Mouse (Mus musculus) hindbrain, embryonic 11.5 days (tissue): ENCODE results near the gene Ctnnbl1. TPM values are rescaled to one million over a fixed set of nuclear protein-coding genes. Genes with fewer than 3 reads are reported as not detected.

Experiments used
- ATAC-seq: fragments of 200-750 bp; cut with Nextera tagmentation; 2 replicates; pipeline ENCODE4 v1.8.0; 2017; ENCODE audit warnings: mild to moderate bottlenecking, moderate TSS enrichment, moderate library complexity; ENCODE audit not compliant: low FRiP score
- DNase-seq: peaks from one replicate; pipeline ENCODE4 v3.0.0-alpha.2; 2015; ENCODE audit warnings: low spot score
- H3K27ac ChIP-seq: fragments of 300-500 bp; sonication (generic); 2 replicates; pipeline ENCODE4 v1.5.1; 2014; ENCODE audit warnings: mild to moderate bottlenecking, low read depth, low read length
- H3K27me3 ChIP-seq: fragments of 300-500 bp; sonication (generic); 2 replicates; pipeline ENCODE4 v1.6.1; 2014; ENCODE audit warnings: mild to moderate bottlenecking, low read length, moderate library complexity, mixed read lengths; ENCODE audit not compliant: control insufficient read depth, insufficient read depth
- H3K36me3 ChIP-seq: fragments of 300-500 bp; sonication (generic); 2 replicates; pipeline ENCODE4 v1.6.1; 2014; ENCODE audit warnings: mild to moderate bottlenecking, low read length, moderate library complexity, mixed read lengths; ENCODE audit not compliant: control insufficient read depth, insufficient read depth
- H3K4me1 ChIP-seq: fragments of 300-500 bp; sonication (generic); replicated peaks from 2 replicates; pipeline ENCODE4 v1.6.1; 2014; ENCODE audit warnings: low read length, mixed read lengths; ENCODE audit not compliant: control insufficient read depth, insufficient read depth
- H3K4me2 ChIP-seq: fragments of 300-500 bp; sonication (generic); replicated peaks from 2 replicates; pipeline ENCODE4 v1.6.1; 2014; ENCODE audit warnings: mild to moderate bottlenecking, low read depth, low read length
- H3K4me3 ChIP-seq: fragments of 300-500 bp; sonication (generic); 2 replicates; pipeline ENCODE4 v1.5.1; 2014; ENCODE audit warnings: low read depth, low read length
- H3K9ac ChIP-seq: fragments of 300-500 bp; sonication (generic); 2 replicates; pipeline ENCODE4 v1.6.1; 2014; ENCODE audit warnings: low read depth, low read length
- H3K9me3 ChIP-seq: fragments of 300-500 bp; sonication (generic); 2 replicates; pipeline ENCODE4 v1.6.1; 2016; ENCODE audit warnings: low read length; ENCODE audit not compliant: control insufficient read depth
- WGBS: fragments of 180-500 bp; shearing (Covaris S2); extraction: QIAGEN DNeasy Blood & Tissue Kit; methylation state at CpG from one replicate; pipeline ENCODE4 v1.1.7; 2014; 5-methylcytosine and 5-hydroxymethylcytosine counted together
- polyA plus RNA-seq: library from polyadenylated mRNA; unstranded; fragments of >200 nt; fragmentation: Nextera tagmentation; extraction: Ambion mirVana; gene quantifications from 2 replicates; pipeline ENCODE4 v1.2.1, GENCODE M21; 2014

Ctnnbl1 gene
- polyA plus RNA-seq, 1 experiment from 2014 or later: 90.1 TPM

DNA sequence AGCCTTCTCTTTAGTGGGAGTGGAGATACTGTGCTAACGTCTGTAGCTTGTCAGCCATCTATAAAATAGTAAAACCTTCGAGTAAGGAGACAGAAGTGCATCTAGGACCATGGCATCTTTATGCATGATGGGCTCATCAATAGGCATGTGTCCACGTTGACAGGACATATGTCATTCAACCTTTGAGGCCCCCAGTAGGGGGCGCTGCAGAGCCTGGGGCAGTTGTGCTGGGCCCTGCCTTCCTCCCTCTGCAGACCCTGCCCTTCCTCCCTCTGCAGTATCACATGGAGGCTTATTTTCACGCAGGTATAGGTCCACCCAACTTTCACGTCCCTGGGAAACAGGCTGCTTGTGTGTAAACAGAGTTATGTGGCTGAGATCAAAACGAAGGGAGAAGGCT is 19.0 kb downstream of the Ctnnbl1 start:
- Histone ChIP-seq H3K4me2 (no peak overlapping the region), H3K36me3 (no peaks in the 10 kb centered on the region), H3K4me1 (peaks cover 7% of the 10 kb centered on the region), H3K4me3 (no peak overlapping the region), H3K9ac (no peak overlapping the region), H3K9me3 (no peaks in the 10 kb centered on the region), H3K27ac (no peak overlapping the region), H3K27me3 (no peaks in the 10 kb centered on the region)
- WGBS: 81% methylated on average over 7 of the region's 7 CpGs
- no peak for DNase-seq
- ATAC-seq: no peak

GRCm38 (mm10) chr2:157758395-157758794 is 21.2 kb downstream of the Ctnnbl1 start:
- Histone ChIP-seq H3K27me3 (no peaks in the 10 kb centered on the region), H3K4me1 (no peaks in the 10 kb centered on the region), H3K9ac (no peak overlapping the region), H3K4me2 (no peak overlapping the region), H3K36me3 (no peaks in the 10 kb centered on the region), H3K4me3 (no peak overlapping the region), H3K27ac (no peak overlapping the region), H3K9me3 (no peaks in the 10 kb centered on the region)
- ATAC-seq (no peak), DNase-seq (no peak)
- WGBS: 85% methylated on average over 5 of the region's 5 CpGs

DNA sequence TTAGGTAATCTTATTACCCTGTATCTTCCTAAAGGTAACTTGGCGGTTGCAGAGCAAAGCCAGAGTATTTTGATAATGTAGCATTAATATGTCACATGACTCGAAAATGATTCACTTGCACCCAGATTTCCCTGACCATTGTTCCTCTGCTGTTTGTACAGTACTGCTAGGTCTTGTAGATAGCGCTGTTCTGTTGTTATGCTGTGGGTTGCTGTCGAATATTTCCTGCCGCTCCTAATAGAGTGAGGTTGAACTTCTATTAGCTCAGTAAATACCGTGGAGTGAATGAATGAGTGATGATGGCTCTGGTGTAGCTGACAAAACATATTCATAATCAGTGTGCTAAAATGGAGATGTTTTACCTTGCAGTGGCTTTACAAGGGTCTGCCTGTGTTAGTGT is 22.5 kb downstream of the Ctnnbl1 start:
- no peak overlapping the region for H3K9ac ChIP-seq
- WGBS: 87% methylated on average over 6 of the region's 6 CpGs
- no peak overlapping the region for H3K4me3 ChIP-seq
- H3K36me3 ChIP-seq: no peaks in the 10 kb centered on the region
- no peak for DNase-seq
- ATAC-seq: no peak
- H3K4me1 ChIP-seq: no peaks in the 10 kb centered on the region
- H3K9me3 ChIP-seq: no peaks in the 10 kb centered on the region
- no peaks in the 10 kb centered on the region for H3K27me3 ChIP-seq
- H3K4me2 ChIP-seq: no peak overlapping the region
- no peak overlapping the region for H3K27ac ChIP-seq

GRCm38 (mm10) chr2:157762903-157763302 is 25.7 kb downstream of the Ctnnbl1 start:
- H3K9me3 ChIP-seq: no peaks in the 10 kb centered on the region
- H3K27ac ChIP-seq: no peak overlapping the region
- no peaks in the 10 kb centered on the region for H3K36me3 ChIP-seq
- H3K4me3 ChIP-seq: no peak overlapping the region
- no peaks in the 10 kb centered on the region for H3K4me1 ChIP-seq
- H3K9ac ChIP-seq: no peak overlapping the region
- no peaks in the 10 kb centered on the region for H3K27me3 ChIP-seq
- WGBS: 88% methylated on average over 4 of the region's 4 CpGs
- ATAC-seq (no peak), DNase-seq (no peak)
- H3K4me2 ChIP-seq: no peak overlapping the region

- no peak for DNase-seq
- no peaks in the 10 kb centered on the region for H3K27me3 ChIP-seq
- no peak overlapping the region for H3K4me3 ChIP-seq
- no peaks in the 10 kb centered on the region for H3K9me3 ChIP-seq
- H3K4me2 ChIP-seq: no peak overlapping the region
- no peaks in the 10 kb centered on the region for H3K4me1 ChIP-seq
- no peak for ATAC-seq
- H3K36me3 ChIP-seq: no peaks in the 10 kb centered on the region
- 82% methylated on average over 7 of the region's 7 CpGs for WGBS
- H3K27ac ChIP-seq: no peak overlapping the region
- H3K9ac ChIP-seq: no peak overlapping the region
Measured at GRCm38 (mm10) chr2:157766591-157766990, 29.4 kb downstream of the Ctnnbl1 start.

GRCm38 (mm10) chr2:157768682-157769429 is 31.7 kb downstream of the Ctnnbl1 start:
- Histone ChIP-seq H3K4me3 (no peak overlapping the region), H3K36me3 (no peaks in the 10 kb centered on the region), H3K4me2 (no peak overlapping the region), H3K27me3 (no peaks in the 10 kb centered on the region), H3K4me1 (no peaks in the 10 kb centered on the region), H3K27ac (no peak overlapping the region), H3K9ac (no peak overlapping the region), H3K9me3 (no peaks in the 10 kb centered on the region)
- DNase-seq (no peak), ATAC-seq (no peak)
- WGBS: 65% methylated on average over 10 of the region's 10 CpGs

DNA sequence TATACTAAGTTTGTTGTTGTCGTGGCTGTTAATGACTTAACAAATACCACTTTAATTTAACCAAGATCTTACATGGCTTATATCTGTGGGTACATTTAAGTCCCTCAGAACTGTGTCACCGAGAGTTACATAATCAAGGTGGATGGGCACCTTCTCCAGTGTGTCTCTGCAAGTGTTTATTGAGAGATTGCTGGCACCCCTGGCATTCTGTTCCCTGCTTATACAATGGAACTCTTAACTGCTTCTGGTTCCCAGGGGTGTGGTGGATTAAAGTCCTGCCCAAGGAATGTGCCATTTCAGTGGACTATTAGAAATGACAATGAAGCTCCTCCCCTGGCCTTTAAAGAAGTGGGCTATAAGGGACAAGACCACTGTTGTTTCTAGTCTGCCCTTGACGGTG is 33.6 kb downstream of the Ctnnbl1 start:
- Histone ChIP-seq H3K27ac (no peak overlapping the region), H3K4me2 (no peak overlapping the region), H3K4me3 (no peak overlapping the region), H3K27me3 (no peaks in the 10 kb centered on the region; the same call in 1 of the 2 replicates), H3K4me1 (no peaks in the 10 kb centered on the region), H3K9me3 (no peaks in the 10 kb centered on the region), H3K36me3 (no peaks in the 10 kb centered on the region), H3K9ac (no peak overlapping the region)
- WGBS: 80% methylated on average over 3 of the region's 3 CpGs
- ATAC-seq (no peak), DNase-seq (no peak)

DNA sequence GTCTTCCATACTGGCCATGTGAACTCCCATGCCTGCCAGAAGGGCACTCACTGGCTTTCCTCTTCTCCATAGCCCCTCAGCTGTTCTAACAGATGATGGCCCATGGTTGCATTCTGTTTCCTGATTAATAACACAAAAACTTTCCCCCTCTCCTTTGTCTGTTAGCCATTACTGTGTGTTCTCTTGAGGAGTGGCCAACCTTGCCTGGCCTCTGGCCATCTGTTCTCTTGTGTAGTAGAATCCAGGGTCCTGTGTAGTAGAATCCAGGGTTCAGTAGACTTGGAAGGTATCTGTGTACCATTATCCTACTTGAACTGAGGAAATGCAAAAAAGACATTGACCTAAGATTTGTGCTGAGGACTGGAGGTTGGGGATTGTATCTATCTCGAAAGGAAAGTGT is 36.5 kb downstream of the Ctnnbl1 start:
- Histone ChIP-seq H3K9me3 (no peaks in the 10 kb centered on the region), H3K27ac (no peak overlapping the region), H3K4me2 (no peak overlapping the region), H3K27me3 (no peaks in the 10 kb centered on the region; the same call in 1 of the 2 replicates), H3K36me3 (no peaks in the 10 kb centered on the region), H3K4me3 (no peak overlapping the region), H3K9ac (no peak overlapping the region), H3K4me1 (no peaks in the 10 kb centered on the region)
- DNase-seq (no peak), ATAC-seq (no peak)
- WGBS: 81% methylated on average over 1 of the region's 1 CpGs

- WGBS: 91% methylated on average over 2 of the region's 2 CpGs
- no peaks in the 10 kb centered on the region for H3K36me3 ChIP-seq
- no peak overlapping the region for H3K4me3 ChIP-seq
- no peaks in the 10 kb centered on the region for H3K4me1 ChIP-seq
- H3K9ac ChIP-seq: no peak overlapping the region
- H3K4me2 ChIP-seq: no peak overlapping the region
- H3K27ac ChIP-seq: no peak overlapping the region
- ATAC-seq (no peak), DNase-seq (no peak)
- no peaks in the 10 kb centered on the region for H3K9me3 ChIP-seq
- H3K27me3 ChIP-seq: no peaks in the 10 kb centered on the region; the same call in 1 of the 2 replicates
Measured at GRCm38 (mm10) chr2:157775957-157776356, 38.8 kb downstream of the Ctnnbl1 start.
